Mouse (Mus musculus): ENCODE data around the gene Mosmo.

- peak; percentile 51; the same call in 1 of the 2 replicates for TF ChIP-seq CTCF (IDR thresholded peaks at IDR 0.05; ENCODE audit: borderline replicate concordance, extremely low read depth, insufficient read depth, insufficient read length)
- no peak for TF ChIP-seq POLR2A (IDR thresholded peaks at IDR 0.05; ENCODE audit: borderline replicate concordance, extremely low read depth, insufficient read depth, insufficient read length, poor library complexity, severe bottlenecking)
Observed at GRCm38 (mm10) chr7:120727581-120727980, 50.2 kb downstream of the Mosmo start.
